Mouse (Mus musculus) lung, adult 2 months (tissue): ENCODE results near the gene Il17c. TPM values are rescaled to one million over a fixed set of nuclear protein-coding genes. Genes with fewer than 3 reads are reported as not detected.

Experiments
- DNase-seq: peaks from one replicate; pipeline ENCODE4 v3.0.0; 2022
- H3K4me1 ChIP-seq: fragments of 200-500 bp; 2 replicates; pipeline ENCODE4 v1.6.1; 2011; ENCODE audit warnings: low read length; ENCODE audit not compliant: control insufficient read depth, insufficient read depth
- H3K4me3 ChIP-seq: fragments of 200-500 bp; replicated peaks from 2 replicates; pipeline ENCODE3; 2011; ENCODE audit warnings: low read depth, mild to moderate bottlenecking, control low read depth, low read length; ENCODE audit errors: extremely low read depth
- CTCF ChIP-seq: fragments of 200-500 bp; IDR thresholded peaks from 2 replicates; pipeline ENCODE4 v1.5.1; 2011; ENCODE audit warnings: mild to moderate bottlenecking, low read length, control low read depth; ENCODE audit not compliant: insufficient read depth
- POLR2A ChIP-seq: fragments of 200-500 bp; IDR thresholded peaks from 2 replicates; pipeline ENCODE4 v1.6.1; 2011; ENCODE audit warnings: low read depth, mild to moderate bottlenecking, control low read depth, low read length, borderline replicate concordance; ENCODE audit errors: extremely low read depth
- WGBS: fragments of 180-500 bp; shearing (Covaris S2); methylation state at CpG from one replicate; pipeline ENCODE4 v1.1.7; 2018; 5-methylcytosine and 5-hydroxymethylcytosine counted together
- polyA plus RNA-seq: library from polyadenylated mRNA; depleted of rRNA; stranded (reverse); fragments of >200 nt; gene quantifications from 2 replicates; pipeline ENCODE4 v1.2.3, GENCODE M21; 2012; rRNA removed

Gene Il17c
- polyA plus RNA-seq, 1 experiment: 0.62 TPM

- TF ChIP-seq POLR2A (no peak), CTCF (no peak)
- WGBS: 71% methylated on average over 7 of the region's 7 CpGs
- Histone ChIP-seq H3K4me3 (no peak overlapping the region), H3K4me1 (peaks cover 7% of the 10 kb centered on the region)
- no peak for DNase-seq
Measured at GRCm38 (mm10) chr8:122464985-122465384, 43.2 kb downstream of the Il17c start.

- no peak overlapping the region for H3K4me3 ChIP-seq
- DNase-seq: no peak
- TF ChIP-seq POLR2A (no peak), CTCF (no peak)
- WGBS: 83% methylated on average over 13 of the region's 13 CpGs
- peaks cover 7% of the 10 kb centered on the region for H3K4me1 ChIP-seq
Measured at GRCm38 (mm10) chr8:122467816-122468215, 46.0 kb downstream of the Il17c start.

- no peak for DNase-seq
- TF ChIP-seq CTCF: no peak
- no peak for TF ChIP-seq POLR2A
- 84% methylated on average over 6 of the region's 6 CpGs for WGBS
- H3K4me1 ChIP-seq: 0 out of 2 replicates have a peak, but pooled peaks cover 5% of the 10 kb centered on the region
- no peak overlapping the region for H3K4me3 ChIP-seq
Measured at GRCm38 (mm10) chr8:122469407-122469806, 47.6 kb downstream of the Il17c start.

GRCm38 (mm10) chr8:122469965-122470364, 48.1 kb downstream of the Il17c start:
- Histone ChIP-seq H3K4me3 (no peak overlapping the region), H3K4me1 (peaks cover 9% of the 10 kb centered on the region; the same call in 1 of the 2 replicates)
- WGBS: 79% methylated on average over 10 of the region's 10 CpGs
- no peak for DNase-seq
- TF ChIP-seq CTCF: no peak
- no peak for TF ChIP-seq POLR2A

- Histone ChIP-seq H3K4me3 (no peak overlapping the region), H3K4me1 (peaks cover 8% of the 10 kb centered on the region; the same call in 1 of the 2 replicates)
- 74% methylated on average over 5 of the region's 5 CpGs for WGBS
- DNase-seq: no peak
- TF ChIP-seq CTCF (no peak), POLR2A (no peak)
Measured at GRCm38 (mm10) chr8:122470691-122471090, 48.9 kb downstream of the Il17c start.

Other genes with a start within 250 kb of the Il17c start
- gene Zfpm1, start 139.9 kb upstream of the Il17c start, polyA plus RNA-seq: 32.0 and 38.4 TPM in 2 replicates
- gene Trhr2, start 61.3 kb upstream of the Il17c start, polyA plus RNA-seq: not detected in 2 replicates
- gene Zc3h18, start 45.4 kb upstream of the Il17c start, polyA plus RNA-seq: 26.8 and 29.1 TPM in 2 replicates
- gene Cyba, start 10.9 kb downstream of the Il17c start, polyA plus RNA-seq: 294 and 407 TPM in 2 replicates
- 27.4 and 31.9 TPM in 2 replicates for gene Mvd, start 21.4 kb downstream of the Il17c start, polyA plus RNA-seq
- 1.4 and 1.5 TPM in 2 replicates for gene Snai3, start 38.7 kb downstream of the Il17c start, polyA plus RNA-seq
- gene Rnf166, start 54.0 kb downstream of the Il17c start, polyA plus RNA-seq: 83.8 and 93.2 TPM in 2 replicates
- gene Ctu2, start 54.1 kb downstream of the Il17c start, polyA plus RNA-seq: 28.6 and 30.6 TPM in 2 replicates
- gene Piezo1, start 129.3 kb downstream of the Il17c start, polyA plus RNA-seq: 192 and 213 TPM in 2 replicates
- 11.7 and 12.2 TPM in 2 replicates for gene Cdt1, start 146.0 kb downstream of the Il17c start, polyA plus RNA-seq
- 108 and 109 TPM in 2 replicates for gene Aprt, start 154.9 kb downstream of the Il17c start, polyA plus RNA-seq
- gene Galns, start 189.4 kb downstream of the Il17c start, polyA plus RNA-seq: 13.8 and 14.9 TPM in 2 replicates
- 122 and 162 TPM in 2 replicates for gene Trappc2l, start 189.6 kb downstream of the Il17c start, polyA plus RNA-seq
- gene Pabpn1l, start 200.7 kb downstream of the Il17c start, polyA plus RNA-seq: not detected in 2 replicates